Mouse (Mus musculus) intestine, embryonic 16.5 days (tissue): ENCODE data around the gene Dlg2. TPM values are rescaled to one million over a fixed set of nuclear protein-coding genes. Genes with fewer than 3 reads are reported as not detected.

ENCODE experiments used
- ATAC-seq: fragments of 200-750 bp; cut with Nextera tagmentation; 2 replicates; pipeline ENCODE4 v1.8.0; 2017; ENCODE audit warnings: moderate TSS enrichment, moderate library complexity
- H3K27ac ChIP-seq: fragments of 300-500 bp; sonication (generic); 2 replicates; pipeline ENCODE4 v1.5.1; 2014; ENCODE audit warnings: mild to moderate bottlenecking, low read length
- H3K27me3 ChIP-seq: fragments of 300-500 bp; sonication (generic); replicated peaks from 2 replicates; pipeline ENCODE4 v1.6.1; 2014; ENCODE audit warnings: low read length, control low read depth, mixed read lengths; ENCODE audit not compliant: control insufficient read depth, insufficient read depth
- H3K36me3 ChIP-seq: fragments of 300-500 bp; sonication (generic); 2 replicates; pipeline ENCODE4 v1.6.1; 2014; ENCODE audit warnings: low read length, control low read depth; ENCODE audit not compliant: control insufficient read depth, insufficient read depth
- H3K4me1 ChIP-seq: fragments of 300-500 bp; sonication (generic); 2 replicates; pipeline ENCODE4 v1.6.1; 2014; ENCODE audit warnings: low read length, control low read depth, mixed read lengths; ENCODE audit not compliant: control insufficient read depth, insufficient read depth
- H3K4me2 ChIP-seq: fragments of 300-500 bp; sonication (generic); 2 replicates; pipeline ENCODE4 v1.6.1; 2014; ENCODE audit warnings: low read depth, low read length, control low read depth
- H3K4me3 ChIP-seq: fragments of 300-500 bp; sonication (generic); 2 replicates; pipeline ENCODE4 v1.5.1; 2014; ENCODE audit warnings: mild to moderate bottlenecking, low read length
- H3K9ac ChIP-seq: fragments of 300-500 bp; sonication (generic); 2 replicates; pipeline ENCODE4 v1.6.1; 2014; ENCODE audit warnings: low read depth, low read length
- H3K9me3 ChIP-seq: fragments of 300-500 bp; sonication (generic); 2 replicates; pipeline ENCODE4 v1.6.1; 2016; ENCODE audit warnings: low read length, control low read depth; ENCODE audit not compliant: control insufficient read depth
- WGBS: fragments of 180-500 bp; shearing (Covaris S2); extraction: QIAGEN DNeasy Blood & Tissue Kit; methylation state at CpG from one replicate; pipeline ENCODE4 v1.1.7; 2014; 5-methylcytosine and 5-hydroxymethylcytosine counted together
- polyA plus RNA-seq: library from polyadenylated mRNA; unstranded; fragments of >200 nt; fragmentation: Nextera tagmentation; extraction: Ambion mirVana; gene quantifications from 2 replicates; pipeline ENCODE4 v1.2.1, GENCODE M21; 2015

Gene Dlg2
- polyA plus RNA-seq, 1 experiment from 2014 or later = 3.9 TPM

- H3K27me3 ChIP-seq = no peaks in the 10 kb centered on the region
- no peak overlapping the region for H3K4me2 ChIP-seq
- no peaks in the 10 kb centered on the region for H3K36me3 ChIP-seq
- H3K27ac ChIP-seq = no peak overlapping the region
- no peak overlapping the region for H3K4me3 ChIP-seq
- no peak for ATAC-seq
- H3K4me1 ChIP-seq = no peaks in the 10 kb centered on the region
- H3K9me3 ChIP-seq = no peaks in the 10 kb centered on the region
- no peak overlapping the region for H3K9ac ChIP-seq
- WGBS = 67% methylated on average over 5 of the region's 5 CpGs
Observed at GRCm38 (mm10) chr7:91208083-91208852, 731.8 kb downstream of the Dlg2 start.

DNA sequence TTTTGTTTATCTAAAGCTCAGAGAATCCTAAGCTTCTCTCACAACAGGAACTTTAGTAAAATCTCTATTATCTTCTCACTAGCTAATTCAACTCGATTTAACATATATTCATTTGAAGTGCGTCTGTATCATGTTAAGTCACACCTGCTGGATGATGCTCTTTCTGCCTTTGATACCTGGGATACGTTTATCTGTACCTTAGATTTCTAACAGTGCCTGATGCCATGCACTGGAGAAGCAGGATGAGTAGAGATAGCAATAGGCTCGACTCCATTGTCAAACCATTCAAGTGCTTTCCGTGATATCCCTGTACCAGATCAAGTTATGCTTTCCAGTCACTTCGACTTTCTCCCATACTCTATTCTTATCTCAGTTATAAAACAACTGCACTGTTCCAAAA lies 732.5 kb downstream of the Dlg2 start:
- H3K9ac ChIP-seq = no peak overlapping the region
- H3K36me3 ChIP-seq = no peaks in the 10 kb centered on the region
- H3K27me3 ChIP-seq = no peaks in the 10 kb centered on the region
- ATAC-seq = no peak
- H3K4me2 ChIP-seq = no peak overlapping the region
- H3K27ac ChIP-seq = no peak overlapping the region
- no peak overlapping the region for H3K4me3 ChIP-seq
- 70% methylated on average over 6 of the region's 6 CpGs for WGBS
- H3K4me1 ChIP-seq = no peaks in the 10 kb centered on the region
- no peaks in the 10 kb centered on the region for H3K9me3 ChIP-seq

DNA sequence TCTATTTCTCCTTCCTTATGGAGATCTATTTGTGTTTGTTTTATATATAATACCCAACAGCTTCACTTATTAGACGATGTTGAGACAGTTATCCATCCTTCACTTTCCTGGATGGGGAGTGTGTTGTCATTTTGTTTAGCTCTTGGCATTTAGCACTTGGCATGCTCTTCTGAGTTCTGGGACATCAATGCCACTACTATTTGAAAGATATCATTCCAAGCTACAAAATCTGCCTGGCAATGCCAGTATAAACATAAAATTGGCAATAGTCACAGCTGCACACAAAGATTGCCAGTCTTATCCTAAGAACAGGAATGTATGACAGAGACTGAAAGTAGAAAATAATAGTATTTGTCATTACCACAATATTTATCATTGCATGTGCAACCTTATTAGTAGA lies 735.8 kb downstream of the Dlg2 start:
- 79% methylated on average over 1 of the region's 1 CpGs for WGBS

DNA sequence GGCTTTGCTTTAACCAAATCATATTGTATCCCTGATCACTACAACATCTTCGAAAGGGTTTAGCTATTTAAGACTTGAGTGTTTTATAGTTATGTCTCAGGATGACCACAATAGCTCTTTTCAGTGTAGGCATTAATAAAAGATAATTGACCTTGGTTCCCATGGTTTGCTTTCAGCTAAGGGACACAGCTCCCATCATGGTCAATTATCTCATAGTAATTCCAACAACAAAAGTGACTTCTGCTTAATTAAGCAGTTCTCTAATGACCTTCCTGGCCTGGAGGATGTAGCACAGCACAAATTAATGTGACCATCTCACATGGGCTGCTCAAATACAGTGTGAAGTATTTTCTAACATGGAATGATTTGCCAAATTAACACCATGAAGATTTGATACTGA lies 738.4 kb downstream of the Dlg2 start:
- no peak overlapping the region for H3K27ac ChIP-seq
- no peaks in the 10 kb centered on the region for H3K9me3 ChIP-seq
- no peak for ATAC-seq
- no peak overlapping the region for H3K4me2 ChIP-seq
- H3K27me3 ChIP-seq = no peaks in the 10 kb centered on the region
- H3K4me3 ChIP-seq = no peak overlapping the region
- H3K4me1 ChIP-seq = no peaks in the 10 kb centered on the region
- H3K36me3 ChIP-seq = no peaks in the 10 kb centered on the region
- WGBS = 69% methylated on average over 1 of the region's 1 CpGs
- no peak overlapping the region for H3K9ac ChIP-seq

More for the DNA sequence above, 735.8 kb downstream of the Dlg2 start:
- Histone ChIP-seq H3K27ac (no peak overlapping the region), H3K9ac (no peak overlapping the region), H3K4me2 (no peak overlapping the region), H3K9me3 (no peaks in the 10 kb centered on the region), H3K4me3 (no peak overlapping the region), H3K36me3 (no peaks in the 10 kb centered on the region), H3K27me3 (no peaks in the 10 kb centered on the region), H3K4me1 (no peaks in the 10 kb centered on the region)
- ATAC-seq = no peak

DNA sequence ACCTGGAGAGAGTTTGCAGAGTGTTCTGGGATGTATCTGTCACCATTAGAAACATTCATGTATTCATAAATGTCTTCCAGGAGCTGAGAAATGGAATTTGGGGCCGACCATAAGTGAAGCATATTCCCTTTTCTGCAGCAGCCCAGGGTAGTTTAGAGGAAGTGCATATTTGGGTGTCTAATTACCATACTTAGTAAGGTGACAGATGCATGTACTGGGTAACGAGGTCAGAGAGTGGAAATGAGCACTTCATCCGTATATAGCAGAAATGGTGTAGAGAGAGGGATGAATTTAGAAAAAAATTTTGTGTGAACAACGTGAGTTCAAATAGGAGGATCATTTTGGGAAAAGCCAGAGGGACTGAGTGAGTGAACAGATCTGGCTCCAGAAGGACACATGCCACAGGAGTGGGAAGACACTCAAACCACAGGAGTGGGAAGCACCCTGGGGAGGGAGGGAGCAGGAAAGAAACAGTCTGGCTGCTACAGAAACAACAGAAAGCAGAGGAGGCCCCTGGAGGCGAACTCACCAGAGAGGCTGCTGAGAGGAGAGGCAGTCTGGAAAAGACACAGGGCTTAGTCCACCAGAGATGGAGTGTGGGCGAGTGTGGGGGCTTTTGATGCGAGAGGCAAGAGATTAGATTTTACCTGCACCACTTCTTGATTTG lies 742.0 kb downstream of the Dlg2 start:
- Histone ChIP-seq H3K4me3 (no peak overlapping the region), H3K4me1 (no peaks in the 10 kb centered on the region), H3K9me3 (no peaks in the 10 kb centered on the region), H3K27ac (no peak overlapping the region), H3K36me3 (no peaks in the 10 kb centered on the region), H3K4me2 (no peak overlapping the region), H3K9ac (no peak overlapping the region), H3K27me3 (no peaks in the 10 kb centered on the region)
- no peak for ATAC-seq
- 62% methylated on average over 7 of the region's 7 CpGs for WGBS

DNA sequence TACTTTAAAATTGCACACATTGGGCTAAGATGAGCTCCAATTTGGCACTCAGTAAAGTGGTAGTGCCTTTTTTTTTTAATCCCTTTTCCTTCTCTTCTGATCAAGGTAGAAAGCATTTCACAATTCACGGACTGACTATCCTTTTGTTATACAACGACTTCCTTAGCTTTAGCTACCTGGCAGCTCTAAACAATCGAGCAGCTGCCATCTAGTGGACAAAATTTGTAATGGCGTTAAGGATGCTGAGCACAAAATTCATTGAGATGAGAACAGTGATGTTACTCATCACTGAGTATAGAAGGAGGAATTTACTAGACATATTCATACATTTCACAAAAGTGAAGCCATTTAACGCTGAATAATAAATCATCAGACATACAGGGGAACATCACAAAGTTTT lies 750.0 kb downstream of the Dlg2 start:
- H3K4me3 ChIP-seq = no peak overlapping the region
- H3K9ac ChIP-seq = no peak overlapping the region
- ATAC-seq = no peak
- no peaks in the 10 kb centered on the region for H3K9me3 ChIP-seq
- WGBS = 0% methylated on average over 5 of the region's 5 CpGs
- no peaks in the 10 kb centered on the region for H3K27me3 ChIP-seq
- H3K36me3 ChIP-seq = no peaks in the 10 kb centered on the region
- H3K27ac ChIP-seq = no peak overlapping the region
- H3K4me2 ChIP-seq = no peak overlapping the region
- H3K4me1 ChIP-seq = no peaks in the 10 kb centered on the region

GRCm38 (mm10) chr7:91241718-91242117 lies 765.2 kb downstream of the Dlg2 start:
- ATAC-seq = no peak
- H3K36me3 ChIP-seq = no peaks in the 10 kb centered on the region
- WGBS = 75% methylated on average over 4 of the region's 4 CpGs
- no peaks in the 10 kb centered on the region for H3K4me1 ChIP-seq
- H3K4me2 ChIP-seq = no peak overlapping the region
- H3K9ac ChIP-seq = no peak overlapping the region
- no peaks in the 10 kb centered on the region for H3K9me3 ChIP-seq
- H3K27me3 ChIP-seq = no peaks in the 10 kb centered on the region
- no peak overlapping the region for H3K4me3 ChIP-seq
- no peak overlapping the region for H3K27ac ChIP-seq

DNA sequence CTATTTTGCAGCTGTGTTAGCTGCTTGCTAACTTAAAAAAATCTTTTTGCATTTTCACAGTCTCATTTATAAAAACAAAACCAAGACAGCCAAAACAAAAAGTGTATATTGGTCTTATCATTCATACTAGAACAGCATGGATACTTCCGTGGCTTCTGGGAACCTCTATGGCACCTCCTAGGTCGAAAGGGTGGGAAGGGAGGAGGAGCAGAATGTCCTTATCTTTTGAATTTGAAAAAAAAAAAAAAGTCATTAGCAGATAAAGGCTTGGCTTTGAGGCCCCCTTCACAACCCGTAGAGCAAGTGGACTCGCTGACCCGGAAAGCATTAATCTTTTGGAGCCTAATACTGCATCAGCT lies 785.2 kb downstream of the Dlg2 start:
- Histone ChIP-seq H3K9me3 (no peaks in the 10 kb centered on the region), H3K36me3 (no peaks in the 10 kb centered on the region), H3K27me3 (no peaks in the 10 kb centered on the region; the same call in 1 of the 2 replicates), H3K27ac (no peak overlapping the region), H3K4me2 (peak overlapping the region; percentile 85), H3K4me1 (no peaks in the 10 kb centered on the region), H3K4me3 (peak overlapping the region; percentile 44), H3K9ac (no peak overlapping the region)
- no peak; the same call in 1 of the 2 replicates for ATAC-seq
- WGBS = 0% methylated on average over 5 of the region's 5 CpGs

- Histone ChIP-seq H3K4me3 (peak overlapping the region; percentile 44), H3K4me2 (peak overlapping the region; percentile 85), H3K27me3 (no peaks in the 10 kb centered on the region; the same call in 1 of the 2 replicates), H3K4me1 (no peaks in the 10 kb centered on the region), H3K27ac (no peak overlapping the region), H3K36me3 (no peaks in the 10 kb centered on the region), H3K9ac (peak overlapping the region; percentile 19; the same call in 1 of the 2 replicates), H3K9me3 (no peaks in the 10 kb centered on the region)
- WGBS = under 1% methylated on average over 34 of the region's 34 CpGs
- peak; percentile 87 for ATAC-seq
Observed at GRCm38 (mm10) chr7:91262031-91262951, 785.8 kb downstream of the Dlg2 start.
